Mouse (Mus musculus) ovary, postnatal 36 days (tissue): ENCODE measurements around the gene Fyttd1.

Experiments used
- DNase-seq: peaks from one replicate; pipeline ENCODE4 v3.0.0; 2022; ENCODE audit warnings: low spot score, mixed read lengths

Gene Fyttd1

DNA sequence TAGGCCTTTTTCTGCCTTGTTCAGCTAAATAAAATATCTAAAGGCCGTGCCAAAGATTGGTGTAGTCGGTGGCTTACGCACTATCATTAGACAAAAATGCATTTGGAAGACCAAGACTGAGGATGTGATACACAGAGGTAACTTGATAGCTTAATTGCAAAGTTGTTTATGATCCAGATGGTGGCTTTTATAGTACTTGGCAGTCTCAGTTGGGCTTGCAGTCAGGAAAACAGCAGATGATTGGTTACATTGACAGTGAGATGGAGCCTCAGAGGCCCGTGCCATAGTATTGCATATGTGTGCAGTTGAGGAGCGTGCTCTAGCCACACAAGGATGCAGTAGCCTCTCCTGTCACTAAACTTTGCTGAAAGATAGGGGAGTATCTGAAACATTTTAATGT, 65.4 kb downstream of the Fyttd1 start:
- DNase-seq = no peak

DNA sequence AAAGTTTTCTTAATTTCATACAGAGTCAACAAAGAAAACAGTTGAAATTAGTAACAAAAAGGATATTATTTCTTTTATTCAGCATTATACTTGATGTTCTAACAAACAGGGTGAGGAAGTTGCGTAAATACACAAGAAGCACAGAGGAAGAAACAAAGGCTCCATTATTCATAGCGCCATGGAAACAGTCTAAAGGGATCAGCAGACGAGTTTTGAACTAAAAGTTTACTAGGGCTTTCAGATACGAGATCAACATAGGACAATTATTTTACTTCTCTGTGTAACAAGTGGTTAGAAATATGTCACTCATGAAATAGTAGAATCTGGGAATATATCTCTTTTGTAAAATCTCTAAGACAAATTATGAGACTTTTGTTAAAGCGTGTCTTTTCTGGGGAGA, 68.1 kb downstream of the Fyttd1 start:
- DNase-seq = no peak

DNA sequence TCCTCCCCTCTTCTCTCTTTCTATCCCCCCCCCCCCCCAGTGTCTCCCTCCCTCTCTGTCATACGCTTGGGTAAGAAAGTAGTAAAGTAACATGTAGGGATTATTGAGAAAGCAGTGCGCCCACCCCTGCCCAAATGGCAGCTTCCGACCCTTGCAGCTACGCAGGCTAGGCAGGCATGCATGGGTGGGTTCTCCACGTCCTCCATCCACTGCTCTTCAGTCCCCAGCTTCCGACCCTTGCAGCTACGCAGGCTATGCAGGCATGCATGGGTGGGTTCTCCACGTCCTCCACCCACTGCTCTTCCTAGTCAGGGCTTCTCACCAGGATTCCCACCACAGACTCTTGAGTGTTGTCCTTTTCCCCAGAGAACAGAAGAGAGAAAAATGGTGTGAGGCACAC, 70.7 kb downstream of the Fyttd1 start:
- no peak for DNase-seq

DNA sequence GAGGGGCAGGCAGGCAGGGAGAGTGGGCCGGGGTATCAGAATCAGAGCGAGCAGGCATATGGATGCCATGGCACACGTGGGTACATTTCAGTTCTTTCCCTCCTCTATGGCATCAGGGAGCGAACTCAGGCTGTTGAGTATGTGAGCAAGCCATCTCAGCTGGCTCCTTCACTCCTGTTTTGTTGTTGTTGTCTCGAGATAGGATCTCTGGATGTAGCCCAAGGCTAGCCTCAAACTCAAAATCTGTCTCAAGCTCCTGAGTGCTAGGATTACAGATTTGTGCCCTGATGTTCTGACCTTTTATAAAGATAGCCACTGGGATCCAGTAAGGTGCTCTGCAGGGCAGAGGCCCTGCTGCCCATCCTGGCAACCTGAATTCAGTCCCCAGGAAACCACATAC, 71.4 kb downstream of the Fyttd1 start:
- DNase-seq = no peak

DNA sequence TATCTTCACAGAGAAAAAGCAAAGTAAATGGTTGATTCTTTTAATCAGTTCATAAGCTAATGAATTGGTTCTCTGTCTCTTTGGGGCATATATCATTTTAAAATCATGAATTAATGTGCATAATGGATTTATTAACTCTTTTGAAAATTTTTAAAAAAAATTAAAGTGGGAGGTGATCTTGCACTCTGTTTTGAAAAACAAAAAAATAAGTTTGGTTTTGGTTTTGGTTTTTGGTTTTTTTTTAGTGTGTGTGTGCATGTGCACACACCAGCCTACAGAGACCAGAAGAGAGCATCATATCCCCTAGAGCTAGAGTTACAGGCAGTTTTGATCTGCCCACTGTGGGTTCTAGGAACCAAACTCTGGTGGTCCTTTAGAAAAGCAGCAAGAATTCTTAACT, 72.0 kb downstream of the Fyttd1 start:
- no peak for DNase-seq

DNA sequence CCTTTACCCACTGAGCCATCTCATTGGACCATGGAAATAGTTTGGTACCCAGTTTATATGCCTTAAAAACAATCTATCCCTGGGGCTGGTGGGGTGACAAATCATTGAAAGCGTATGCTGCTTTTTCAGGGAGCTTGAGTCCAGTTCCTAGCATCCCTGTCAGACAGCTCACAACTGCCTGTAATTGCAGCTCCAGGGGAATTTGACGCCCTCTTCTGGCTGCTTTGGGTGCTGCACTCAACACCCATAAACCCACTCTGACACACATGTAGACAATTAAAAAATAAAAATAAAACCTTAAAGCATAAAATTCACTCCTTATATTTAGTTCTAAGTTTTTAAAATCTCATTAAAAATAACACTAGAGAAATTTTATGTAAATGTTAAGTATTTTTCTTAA, 73.8 kb downstream of the Fyttd1 start:
- no peak for DNase-seq

DNA sequence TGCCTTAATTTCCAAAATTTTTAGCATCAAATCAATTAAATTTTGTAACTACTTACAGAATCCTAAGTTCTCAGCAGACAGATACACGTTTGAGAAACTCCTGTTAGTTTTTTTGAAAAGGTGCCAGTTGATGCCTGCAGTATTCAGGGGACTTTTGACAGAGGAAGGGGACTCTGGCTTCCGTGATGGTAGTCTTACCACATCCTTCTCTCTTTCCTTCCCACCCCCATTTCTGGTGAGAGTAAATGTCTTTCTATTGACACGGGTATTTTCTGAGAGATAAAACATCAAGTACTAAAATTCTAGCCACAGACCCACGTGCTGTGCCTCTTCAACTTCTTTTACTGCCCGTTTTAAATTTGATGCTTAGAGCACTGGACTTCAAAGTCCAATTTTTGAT, 76.5 kb downstream of the Fyttd1 start:
- DNase-seq = no peak

DNA sequence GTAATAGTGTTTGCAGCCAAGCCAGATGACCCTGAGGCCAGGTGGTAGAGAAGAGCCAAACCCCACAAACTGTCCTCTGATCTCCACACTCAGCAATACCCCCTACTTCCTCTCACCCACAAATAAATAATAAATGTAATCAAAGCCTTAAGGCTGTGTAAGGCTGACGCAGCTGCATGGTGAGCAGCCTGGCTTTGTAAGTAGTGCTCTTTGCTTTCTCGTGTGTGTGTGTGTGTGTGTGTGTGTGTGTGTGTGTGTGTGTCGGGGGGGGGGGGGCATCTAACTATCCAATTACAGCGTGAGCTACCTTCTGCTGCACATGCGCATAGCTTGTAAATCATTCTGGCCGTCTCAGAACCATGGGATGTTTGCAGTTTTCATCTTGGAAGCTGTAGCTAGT, 77.0 kb downstream of the Fyttd1 start:
- no peak for DNase-seq

DNA sequence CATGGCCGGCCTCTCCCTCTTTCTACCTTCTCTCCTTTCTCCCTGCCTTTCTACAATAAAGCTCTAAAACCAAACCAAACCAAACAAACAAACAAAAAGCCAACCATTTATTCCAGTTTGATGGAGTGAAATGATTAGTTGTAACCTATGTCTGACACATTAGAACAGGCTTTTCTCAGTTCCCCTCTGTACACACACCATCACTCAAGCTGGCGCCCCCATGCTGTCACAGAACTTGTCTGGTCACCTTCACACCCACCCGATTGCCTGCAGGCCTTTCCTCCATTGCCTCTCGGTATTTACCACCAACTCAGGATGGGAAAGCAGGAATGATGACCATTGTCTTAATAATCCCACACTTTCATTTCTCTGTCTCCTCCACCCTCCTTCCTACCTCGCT, 79.6 kb downstream of the Fyttd1 start:
- DNase-seq = no peak
